Mouse (Mus musculus): ENCODE measurements around the gene Idh1. TPM values are rescaled to one million over a fixed set of nuclear protein-coding genes. Genes with fewer than 3 reads are reported as not detected.

The Idh1 gene
- polyA plus RNA-seq, 1 experiment = 3.3 TPM

- Histone ChIP-seq H3K9me3 (no peaks in the 10 kb centered on the region), H3K27me3 (replicated peaks) (no peaks in the 10 kb centered on the region), H3K36me3 (replicated peaks; ENCODE audit: low read length) (peaks cover 43% of the 10 kb centered on the region), H3K4me1 (no peaks in the 10 kb centered on the region), H3K4me3 (replicated peaks) (no peak overlapping the region)
- TF ChIP-seq FLI1 (IDR thresholded peaks at IDR 0.05; ENCODE audit: low read length) = no peak
- no peak for TF ChIP-seq GATA1 (IDR thresholded peaks at IDR 0.05; ENCODE audit: borderline replicate concordance, low read length)
Measured at GRCm38 (mm10) chr1:65156111-65156510, 30.2 kb downstream of the Idh1 start.

DNA sequence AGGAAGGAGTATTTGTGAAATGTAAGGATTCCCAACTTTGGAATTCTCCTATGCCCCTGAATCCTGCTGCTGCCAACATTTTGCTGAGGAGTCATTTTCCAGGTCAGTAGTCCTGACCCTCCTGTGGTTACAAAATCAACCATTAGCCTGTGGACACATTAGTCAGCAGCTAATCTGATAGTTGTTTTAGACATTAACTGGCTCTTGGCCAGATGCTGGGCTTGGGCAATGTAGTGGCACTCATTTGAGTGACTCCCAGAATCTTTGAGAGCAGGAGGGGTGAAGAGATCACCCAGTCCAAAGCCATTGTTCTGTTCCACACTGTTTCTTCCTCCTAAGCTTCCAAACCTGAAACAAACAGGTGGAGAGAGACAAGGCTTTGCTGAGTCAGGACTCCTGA lies 31.5 kb downstream of the Idh1 start:
- H3K36me3 ChIP-seq (replicated peaks; ENCODE audit: low read length) = peaks cover 30% of the 10 kb centered on the region
- H3K4me3 ChIP-seq (replicated peaks) = no peak overlapping the region
- no peaks in the 10 kb centered on the region for H3K9me3 ChIP-seq
- H3K27me3 ChIP-seq (replicated peaks) = no peaks in the 10 kb centered on the region
- H3K4me1 ChIP-seq = no peaks in the 10 kb centered on the region
- TF ChIP-seq FLI1 (IDR thresholded peaks at IDR 0.05; ENCODE audit: low read length) (no peak), GATA1 (IDR thresholded peaks at IDR 0.05; ENCODE audit: borderline replicate concordance, low read length) (no peak)

DNA sequence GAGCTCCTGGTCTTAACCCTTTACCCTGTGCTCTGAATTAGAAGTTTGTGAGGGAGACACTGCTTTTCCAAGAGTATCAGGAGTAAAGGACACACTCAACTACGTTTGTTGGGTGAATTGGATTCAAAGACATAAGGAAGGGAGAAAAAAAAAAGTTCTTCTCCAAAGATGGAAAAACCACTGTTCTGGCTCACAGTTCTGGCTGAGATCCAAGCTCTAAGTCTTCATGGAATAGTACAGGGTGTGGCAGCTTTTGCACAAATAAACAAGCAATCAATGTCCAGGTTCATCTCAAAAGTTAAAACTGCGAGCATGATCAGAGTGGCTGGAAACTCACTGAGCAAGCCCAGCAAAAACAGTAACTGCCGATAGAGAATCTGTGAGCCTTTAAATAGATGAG lies 38.3 kb downstream of the Idh1 start:
- Histone ChIP-seq H3K27me3 (replicated peaks) (no peaks in the 10 kb centered on the region), H3K4me3 (replicated peaks) (no peak overlapping the region), H3K36me3 (replicated peaks; ENCODE audit: low read length) (no peaks in the 10 kb centered on the region), H3K4me1 (peaks cover 3% of the 10 kb centered on the region; the same call in 1 of the 2 replicates), H3K9me3 (peaks cover 7% of the 10 kb centered on the region)
- TF ChIP-seq FLI1 (IDR thresholded peaks at IDR 0.05; ENCODE audit: low read length) = no peak
- no peak for TF ChIP-seq GATA1 (IDR thresholded peaks at IDR 0.05; ENCODE audit: borderline replicate concordance, low read length)

DNA sequence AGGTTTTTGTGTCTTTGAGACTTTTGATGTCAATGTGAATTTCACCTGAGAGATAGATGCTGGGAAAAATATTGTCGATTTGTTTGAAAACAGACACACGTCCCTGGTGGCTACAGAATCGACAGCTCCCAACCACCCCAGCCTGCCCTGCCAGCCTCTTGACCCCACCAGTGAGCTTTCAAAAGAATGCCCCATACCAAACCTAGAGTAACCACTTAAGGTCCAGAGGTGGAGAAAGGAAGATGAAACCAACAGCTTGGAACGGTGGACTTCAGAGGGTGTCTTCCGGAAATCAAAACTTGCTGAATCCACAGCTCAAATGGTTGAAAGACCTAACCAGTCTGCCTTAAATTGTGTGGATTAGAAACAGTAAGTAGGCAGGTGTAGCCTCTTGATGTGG lies 39.0 kb downstream of the Idh1 start:
- Histone ChIP-seq H3K27me3 (replicated peaks) (no peaks in the 10 kb centered on the region), H3K9me3 (peaks cover 12% of the 10 kb centered on the region), H3K4me3 (replicated peaks) (no peak overlapping the region), H3K36me3 (replicated peaks; ENCODE audit: low read length) (no peaks in the 10 kb centered on the region), H3K4me1 (peaks cover 3% of the 10 kb centered on the region; the same call in 1 of the 2 replicates)
- TF ChIP-seq FLI1 (IDR thresholded peaks at IDR 0.05; ENCODE audit: low read length) = no peak
- no peak for TF ChIP-seq GATA1 (IDR thresholded peaks at IDR 0.05; ENCODE audit: borderline replicate concordance, low read length)

GRCm38 (mm10) chr1:65146601-65147000 lies 39.7 kb downstream of the Idh1 start:
- Histone ChIP-seq H3K9me3 (peaks cover 16% of the 10 kb centered on the region), H3K4me1 (peaks cover 3% of the 10 kb centered on the region; the same call in 1 of the 2 replicates), H3K36me3 (replicated peaks; ENCODE audit: low read length) (no peaks in the 10 kb centered on the region), H3K27me3 (replicated peaks) (no peaks in the 10 kb centered on the region), H3K4me3 (replicated peaks) (no peak overlapping the region)
- no peak for TF ChIP-seq GATA1 (IDR thresholded peaks at IDR 0.05; ENCODE audit: borderline replicate concordance, low read length)
- TF ChIP-seq FLI1 (IDR thresholded peaks at IDR 0.05; ENCODE audit: low read length) = no peak

DNA sequence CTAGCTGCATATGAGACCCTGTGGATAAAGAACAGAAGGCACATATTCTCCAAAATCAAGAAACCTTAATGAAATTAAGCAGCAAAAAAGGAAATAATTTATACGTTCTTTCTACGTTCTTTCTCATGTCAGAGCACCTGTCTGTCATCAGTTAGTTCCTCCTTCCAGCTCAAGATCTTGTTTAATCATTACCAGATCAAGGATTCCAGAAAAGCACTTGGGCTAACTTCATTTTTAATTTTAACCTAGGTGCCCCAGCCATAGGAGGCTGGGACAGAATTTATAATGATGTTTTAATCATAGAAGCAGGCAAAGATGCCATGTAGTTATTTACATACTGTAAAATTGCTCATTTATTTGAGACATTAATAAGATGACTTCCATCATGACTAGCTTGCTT lies 41.5 kb downstream of the Idh1 start:
- Histone ChIP-seq H3K27me3 (replicated peaks) (no peaks in the 10 kb centered on the region), H3K36me3 (replicated peaks; ENCODE audit: low read length) (no peaks in the 10 kb centered on the region), H3K4me1 (peaks cover 3% of the 10 kb centered on the region; the same call in 1 of the 2 replicates), H3K9me3 (peaks cover 20% of the 10 kb centered on the region), H3K4me3 (replicated peaks) (no peak overlapping the region)
- TF ChIP-seq GATA1 (IDR thresholded peaks at IDR 0.05; ENCODE audit: borderline replicate concordance, low read length) (no peak), FLI1 (IDR thresholded peaks at IDR 0.05; ENCODE audit: low read length) (no peak)

- Histone ChIP-seq H3K27me3 (replicated peaks) (peaks cover 4% of the 10 kb centered on the region), H3K36me3 (replicated peaks; ENCODE audit: low read length) (no peaks in the 10 kb centered on the region), H3K9me3 (peaks cover 29% of the 10 kb centered on the region), H3K4me3 (replicated peaks) (no peak overlapping the region), H3K4me1 (no peaks in the 10 kb centered on the region)
- TF ChIP-seq FLI1 (IDR thresholded peaks at IDR 0.05; ENCODE audit: low read length) (no peak), GATA1 (IDR thresholded peaks at IDR 0.05; ENCODE audit: borderline replicate concordance, low read length) (no peak)
Measured at GRCm38 (mm10) chr1:65137560-65137959, 48.7 kb downstream of the Idh1 start.

DNA sequence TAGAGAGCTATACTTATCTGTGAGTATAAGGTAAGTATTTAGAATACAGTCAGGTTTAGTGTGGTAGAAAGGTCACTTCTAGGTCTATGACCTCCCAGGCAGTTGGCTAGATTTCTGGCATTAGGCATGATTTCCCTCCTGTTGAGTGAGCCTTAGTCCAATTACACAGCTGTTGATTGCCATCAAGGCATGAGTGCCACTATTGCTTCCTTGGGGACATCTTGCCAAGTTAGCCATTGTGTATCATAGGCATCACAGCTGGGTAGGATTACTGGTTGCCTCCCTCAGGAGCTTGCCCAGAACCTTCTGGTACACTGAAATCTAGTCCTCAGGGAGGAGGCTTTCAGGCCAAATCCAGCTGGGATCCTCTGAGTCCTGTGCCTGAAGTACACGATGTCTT lies 53.5 kb downstream of the Idh1 start:
- Histone ChIP-seq H3K4me3 (replicated peaks) (no peak overlapping the region), H3K9me3 (peaks cover 17% of the 10 kb centered on the region), H3K4me1 (no peaks in the 10 kb centered on the region), H3K36me3 (replicated peaks; ENCODE audit: low read length) (no peaks in the 10 kb centered on the region), H3K27me3 (replicated peaks) (peaks cover 6% of the 10 kb centered on the region)
- TF ChIP-seq GATA1 (IDR thresholded peaks at IDR 0.05; ENCODE audit: borderline replicate concordance, low read length) = no peak
- TF ChIP-seq FLI1 (IDR thresholded peaks at IDR 0.05; ENCODE audit: low read length) = no peak

DNA sequence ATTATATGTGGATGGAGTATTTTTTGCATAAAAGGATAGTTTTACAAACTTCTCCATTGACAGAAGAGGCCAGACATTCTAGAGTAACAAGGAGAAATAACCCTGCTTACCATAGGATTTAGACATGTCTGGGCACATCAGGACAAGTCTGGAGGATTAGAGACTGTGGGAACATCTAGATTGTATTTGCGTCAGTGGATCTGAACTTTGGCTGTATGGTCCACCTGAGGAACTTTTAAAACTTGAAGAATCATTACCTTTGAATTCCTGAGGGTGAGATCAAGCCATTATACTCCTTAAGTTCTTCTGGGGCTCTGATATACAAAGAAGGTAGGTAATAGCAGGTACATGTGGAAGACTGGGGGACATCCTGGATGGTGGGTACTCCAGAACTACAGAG lies 54.6 kb downstream of the Idh1 start:
- Histone ChIP-seq H3K4me1 (no peaks in the 10 kb centered on the region), H3K4me3 (replicated peaks) (no peak overlapping the region), H3K36me3 (replicated peaks; ENCODE audit: low read length) (no peaks in the 10 kb centered on the region), H3K27me3 (replicated peaks) (peaks cover 6% of the 10 kb centered on the region), H3K9me3 (peaks cover 11% of the 10 kb centered on the region)
- TF ChIP-seq FLI1 (IDR thresholded peaks at IDR 0.05; ENCODE audit: low read length) = no peak
- TF ChIP-seq GATA1 (IDR thresholded peaks at IDR 0.05; ENCODE audit: borderline replicate concordance, low read length) = no peak

DNA sequence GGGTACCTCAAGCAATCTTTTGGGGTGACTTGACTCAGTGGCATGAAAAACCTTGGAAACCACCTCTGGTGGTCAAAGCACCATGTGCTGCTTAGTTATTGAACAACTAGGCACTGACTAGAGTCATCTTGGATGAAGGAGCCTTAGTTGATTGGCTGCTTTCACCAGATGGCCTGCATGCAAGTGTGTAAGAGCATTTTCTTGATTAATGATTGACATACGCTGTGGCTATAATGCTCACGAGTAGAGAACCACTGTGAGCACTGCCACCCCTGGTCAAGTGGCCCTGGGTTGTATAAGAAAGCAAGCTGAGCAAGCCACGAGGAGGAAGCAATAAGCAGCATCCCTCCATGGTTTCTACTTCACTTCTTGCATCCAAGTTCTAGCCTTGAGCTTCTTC lies 56.1 kb downstream of the Idh1 start:
- TF ChIP-seq GATA1 (IDR thresholded peaks at IDR 0.05; ENCODE audit: borderline replicate concordance, low read length) (no peak), FLI1 (IDR thresholded peaks at IDR 0.05; ENCODE audit: low read length) (no peak)
- Histone ChIP-seq H3K9me3 (peaks cover 11% of the 10 kb centered on the region), H3K27me3 (replicated peaks) (peaks cover 4% of the 10 kb centered on the region), H3K36me3 (replicated peaks; ENCODE audit: low read length) (no peaks in the 10 kb centered on the region), H3K4me1 (no peaks in the 10 kb centered on the region), H3K4me3 (replicated peaks) (no peak overlapping the region)

DNA sequence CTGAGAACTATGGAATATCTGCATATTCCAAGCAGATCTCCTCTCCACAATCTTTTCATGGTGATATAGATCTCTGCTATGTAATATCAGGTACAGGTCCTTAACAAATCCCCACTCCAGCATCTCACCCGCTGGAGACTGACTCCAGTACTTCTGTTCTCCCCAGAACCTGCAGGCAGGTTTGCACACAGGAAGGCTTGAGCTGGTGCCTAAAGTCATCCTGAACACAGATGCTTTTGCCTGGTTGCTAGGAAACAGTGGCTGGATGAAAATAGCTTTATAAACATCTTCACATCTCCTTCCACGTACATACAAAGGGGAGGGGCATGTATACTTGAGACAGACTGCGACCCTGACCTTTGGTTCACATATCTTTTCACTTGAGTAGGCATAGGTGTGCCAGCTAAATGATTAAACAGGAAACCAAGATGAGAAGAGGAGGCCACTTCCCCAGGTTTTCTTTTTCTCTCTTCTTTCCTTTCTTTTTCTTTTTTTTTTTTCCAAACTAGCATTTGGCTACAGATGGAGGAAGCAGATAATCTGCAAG lies 56.6 kb downstream of the Idh1 start:
- no peak for TF ChIP-seq GATA1 (IDR thresholded peaks at IDR 0.05; ENCODE audit: borderline replicate concordance, low read length)
- no peak for TF ChIP-seq FLI1 (IDR thresholded peaks at IDR 0.05; ENCODE audit: low read length)
- no peaks in the 10 kb centered on the region for H3K36me3 ChIP-seq (replicated peaks; ENCODE audit: low read length)
- no peaks in the 10 kb centered on the region for H3K4me1 ChIP-seq
- H3K27me3 ChIP-seq (replicated peaks) = peaks cover 4% of the 10 kb centered on the region
- H3K4me3 ChIP-seq (replicated peaks) = no peak overlapping the region
- H3K9me3 ChIP-seq = peaks cover 11% of the 10 kb centered on the region
